Mouse (Mus musculus) R1 (cell line): ENCODE measurements at regions not wholly inside any gene's neighbourhood (a gene's known extent, or its start where the extent isn't known, plus 50 kb on each side); places are given as distances from the start of the nearest gene placed in this dataset.
A peak's percentile ranks its signal among the peaks of the same experiment; 100 is the strongest.

Experiments used
- DNase-seq: peaks from one replicate; pipeline ENCODE4 v3.0.0-alpha.2; 2018; ENCODE audit warnings: low read depth, low spot score

- no peak for DNase-seq
Observed at GRCm38 (mm10) chr14:46706462-46706861, 53.9 kb upstream of the Cdkn3 start.

DNA sequence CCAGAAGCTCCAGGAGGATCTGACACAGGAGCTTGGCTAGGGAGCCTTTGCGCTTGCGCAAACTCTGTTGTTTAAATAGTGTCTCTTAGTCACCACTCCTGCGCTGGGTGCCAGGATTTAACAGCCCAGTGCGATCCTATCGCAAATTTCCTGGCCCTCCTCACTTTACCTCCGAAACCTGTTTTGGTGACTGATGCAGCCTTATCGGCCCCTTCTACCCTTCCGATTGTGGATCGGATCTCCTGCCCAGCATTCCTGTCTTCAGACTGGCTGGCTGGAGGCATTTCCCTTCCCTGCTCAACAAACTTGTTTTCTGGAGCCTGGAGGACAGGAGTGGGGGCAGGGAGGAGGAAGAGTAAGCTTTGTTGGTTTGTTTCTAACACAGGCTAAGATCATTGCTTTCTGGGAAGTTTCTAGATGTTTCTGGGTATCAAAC, 56.0 kb upstream of the Cdkn3 start:
- DNase-seq = no peak

GRCm38 (mm10) chr14:46702669-46703435, 57.5 kb upstream of the Cdkn3 start:
- peak; percentile 69 for DNase-seq

- no peak for DNase-seq
Observed at GRCm38 (mm10) chr14:46692571-46692970, 67.8 kb upstream of the Cdkn3 start.

- DNase-seq = no peak
Observed at GRCm38 (mm10) chr14:46692067-46692466, 68.3 kb upstream of the Cdkn3 start.

DNA sequence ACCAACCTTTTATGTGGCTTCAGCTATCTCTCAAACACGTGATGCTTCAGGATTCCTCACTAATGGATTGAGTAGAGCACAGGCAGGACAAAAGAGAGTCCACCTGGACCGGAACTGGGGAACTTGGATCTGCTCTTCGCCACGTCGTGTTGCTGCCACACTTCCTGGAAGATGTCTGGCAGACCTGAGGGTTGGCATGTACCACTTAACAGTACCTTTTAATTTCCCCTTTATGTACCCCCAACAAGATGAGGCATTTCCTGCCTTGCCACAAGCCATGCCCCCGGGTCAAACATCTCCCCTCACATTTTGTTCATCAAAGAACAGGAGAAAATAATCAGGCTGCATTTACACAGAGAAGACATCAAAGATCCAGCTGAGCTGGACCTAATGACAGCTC, 77.6 kb upstream of the Cdkn3 start:
- DNase-seq = no peak

DNA sequence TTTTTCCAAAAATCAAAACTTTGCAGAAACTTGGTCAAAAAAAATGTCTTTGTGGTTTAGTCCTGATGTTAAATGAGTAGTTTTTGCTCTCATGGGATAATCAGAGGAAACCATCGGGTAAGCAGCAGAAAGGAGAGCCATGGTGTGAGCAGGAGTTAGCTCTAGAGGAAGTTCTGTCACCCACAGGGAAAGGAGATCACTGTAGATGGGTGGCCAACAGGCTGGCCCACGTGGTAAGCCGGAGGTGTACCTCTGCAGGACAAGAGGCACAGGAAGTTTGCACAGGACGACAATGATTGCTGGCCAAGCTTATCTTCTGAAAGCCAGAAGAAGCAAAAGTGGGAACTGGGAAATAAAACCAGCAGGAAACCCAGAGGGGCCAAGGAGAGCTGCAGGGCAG, 81.4 kb upstream of the Cdkn3 start:
- DNase-seq = no peak

GRCm38 (mm10) chr14:46671482-46672225, 88.7 kb upstream of the Cdkn3 start:
- DNase-seq = no peak

GRCm38 (mm10) chr14:46671062-46671461, 89.3 kb upstream of the Cdkn3 start:
- no peak for DNase-seq

DNA sequence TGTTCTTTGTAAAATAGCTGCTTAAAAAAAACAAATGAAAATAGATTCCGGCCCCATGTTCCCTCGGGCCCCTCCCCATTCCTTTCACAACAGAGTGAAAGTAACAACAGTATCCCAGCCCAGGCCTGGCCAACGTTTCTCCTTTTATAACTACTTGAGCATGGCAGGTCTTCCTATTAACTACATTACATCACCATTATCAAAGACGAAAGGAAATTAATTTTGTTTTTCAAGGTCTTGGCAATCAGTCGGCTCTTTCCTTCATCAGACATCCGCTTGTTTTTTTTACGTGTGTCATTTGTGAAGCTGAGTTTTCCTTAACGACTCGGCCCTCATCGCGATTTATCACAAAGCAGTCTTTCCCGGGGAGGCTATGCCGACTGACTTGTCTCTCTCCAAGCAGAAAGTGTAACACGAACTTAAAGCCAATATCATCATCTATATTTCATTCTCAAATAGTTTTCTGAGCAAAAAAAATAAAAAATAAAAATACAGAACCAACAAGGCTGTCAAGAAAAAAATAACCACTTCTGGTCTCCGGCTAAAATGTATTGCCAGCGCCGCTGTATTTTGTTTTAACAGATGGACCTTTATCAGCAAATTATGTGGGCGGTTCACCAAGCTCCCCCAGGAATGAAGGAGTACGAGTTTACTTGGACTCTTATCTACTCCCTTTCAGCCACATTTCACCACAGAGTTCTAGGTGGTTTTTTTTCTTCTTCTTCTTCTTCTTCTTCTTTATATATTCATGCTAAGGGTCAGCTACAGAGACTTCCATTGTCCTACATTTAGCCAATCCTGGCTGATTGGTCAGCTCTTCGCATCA, 89.9 kb upstream of the Cdkn3 start:
- no peak for DNase-seq

GRCm38 (mm10) chr14:46668275-46668674, 92.1 kb upstream of the Cdkn3 start:
- DNase-seq = no peak

- DNase-seq = no peak
Observed at GRCm38 (mm10) chr14:46664305-46664704, 96.0 kb upstream of the Cdkn3 start.

DNA sequence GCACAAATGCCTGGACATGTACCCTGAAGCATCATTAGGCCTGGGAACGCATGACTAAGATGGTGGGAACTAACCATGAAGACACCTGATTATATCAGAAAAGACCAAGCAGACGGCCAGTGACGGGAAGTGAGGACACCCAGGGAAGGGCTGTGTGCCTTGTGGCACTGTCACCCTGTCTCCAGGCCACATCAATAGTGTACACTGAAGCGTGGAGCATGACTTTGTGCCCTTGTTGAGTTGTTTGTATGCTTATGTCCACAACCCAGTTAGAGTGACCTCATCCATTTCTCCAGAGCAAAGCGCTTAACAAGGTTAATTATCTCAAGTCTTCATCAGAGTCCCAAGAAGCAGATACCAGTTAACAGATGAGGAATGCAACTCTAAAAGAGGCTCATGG, 96.8 kb upstream of the Cdkn3 start:
- DNase-seq = no peak

- DNase-seq = no peak
Observed at GRCm38 (mm10) chr14:46661792-46662545, 98.4 kb upstream of the Cdkn3 start.

DNA sequence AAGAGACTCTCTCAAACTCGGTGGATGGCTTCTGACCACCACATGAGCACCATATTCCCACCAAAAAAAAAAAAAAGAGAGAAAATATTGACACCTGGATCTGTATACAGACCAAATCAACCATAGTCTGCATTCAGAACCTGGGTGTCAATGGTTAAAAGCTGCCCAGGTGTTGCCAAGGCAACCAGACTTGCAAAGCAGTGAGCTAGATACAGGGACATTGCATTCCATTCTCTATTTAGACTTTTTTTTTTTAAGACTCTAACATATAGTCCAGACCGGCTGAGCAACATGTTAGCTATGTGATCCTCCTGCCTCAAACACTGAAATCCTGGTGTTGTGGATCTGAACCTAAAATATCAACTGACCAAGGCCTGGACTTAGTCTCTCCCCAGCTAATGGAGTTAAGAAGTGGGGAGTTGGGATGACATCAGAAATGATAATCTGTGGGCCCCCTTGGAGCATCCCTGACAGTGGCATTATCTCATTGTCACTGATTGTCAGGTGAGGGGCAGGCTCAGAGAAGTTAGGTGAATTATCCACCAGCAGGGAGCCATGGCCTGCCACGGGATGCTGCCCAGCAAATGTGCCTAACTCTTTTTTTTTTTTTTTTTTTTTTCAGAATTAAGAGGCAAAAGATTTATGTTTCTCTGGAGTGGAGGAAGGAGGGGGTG, 99.1 kb upstream of the Cdkn3 start:
- peak; percentile 28 for DNase-seq

- DNase-seq = no peak
Observed at GRCm38 (mm10) chr14:46659365-46659764, 101.0 kb upstream of the Cdkn3 start.

GRCm38 (mm10) chr14:46656249-46656648, 104.1 kb upstream of the Cdkn3 start:
- no peak for DNase-seq

DNA sequence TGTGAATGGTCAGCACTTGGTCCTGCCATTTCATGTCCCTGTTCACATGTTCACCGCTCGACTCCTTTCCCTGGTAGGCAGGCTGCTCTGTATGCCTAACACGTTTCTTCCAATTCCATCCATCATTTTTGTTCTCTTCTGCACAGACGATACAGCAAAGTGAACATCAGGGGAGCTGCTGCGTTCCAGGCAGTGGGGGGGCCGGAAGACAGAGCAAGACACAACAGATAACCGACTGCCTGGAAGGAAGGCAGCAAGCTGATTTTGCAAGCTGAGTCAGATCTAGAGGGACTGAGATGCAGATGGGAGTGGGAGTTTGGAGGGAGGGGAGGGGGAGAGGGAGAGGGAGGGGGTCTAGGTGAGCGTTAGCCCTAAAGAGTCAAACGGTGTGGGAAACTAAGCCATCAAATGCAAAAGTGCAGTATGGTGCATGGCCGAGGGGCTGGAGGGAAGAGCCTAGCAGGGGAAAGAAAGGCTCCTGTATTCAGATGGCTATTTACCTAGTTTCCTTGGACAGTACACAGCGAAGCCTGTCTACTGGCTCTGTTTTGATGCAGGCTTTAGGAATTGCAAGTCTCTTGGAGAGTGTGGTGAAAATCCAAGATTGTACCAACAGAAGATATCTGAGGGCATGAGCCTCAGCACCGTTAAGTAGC, 112.9 kb upstream of the Cdkn3 start:
- no peak for DNase-seq

- DNase-seq = no peak
Observed at GRCm38 (mm10) chr14:46646673-46647318, 113.5 kb upstream of the Cdkn3 start.
